Mouse (Mus musculus): ENCODE measurements around the gene Grin3b.

- TF ChIP-seq CHD2 (IDR thresholded peaks at IDR 0.05; ENCODE audit: low read depth, low read length) (no peak), HCFC1 (IDR thresholded peaks at IDR 0.05; ENCODE audit: borderline replicate concordance, insufficient read depth, low read length) (no peak), MAFK (IDR thresholded peaks at IDR 0.05; ENCODE audit: insufficient read depth, low read depth, low read length) (no peak), ZNF384 (IDR thresholded peaks at IDR 0.05; ENCODE audit: low read depth, low read length) (no peak), ZC3H11A (IDR thresholded peaks at IDR 0.05; ENCODE audit: borderline replicate concordance, low read depth, low read length) (no peak)
These were observed 44.2 kb downstream of the Grin3b start for GRCm38 (mm10) chr10:80014484-80015290.
